Mouse (Mus musculus) heart, embryonic 14.5 days (tissue): ENCODE measurements around the gene Scn10a. TPM values are rescaled to one million over a fixed set of nuclear protein-coding genes. Genes with fewer than 3 reads are reported as not detected.

Source experiments
- ATAC-seq: fragments of 200-750 bp; cut with Nextera tagmentation; 2 replicates; pipeline ENCODE4 v1.8.0; 2017; ENCODE audit warnings: low read depth, moderate TSS enrichment; ENCODE audit not compliant: insufficient number of reproducible peaks, insufficient read depth, low FRiP score
- H3K27ac ChIP-seq, 2 experiments: fragments of 200-500 bp in 1 of 2; fragments of 300-500 bp in 1 of 2; sonication (generic) in 1 of 2; replicated peaks in 1 of 2; 2 replicates each; pipeline ENCODE4 v1.5.1; 2012 to 2014; ENCODE audit warnings: low read depth in 2 of 2, low read length in 2 of 2, control low read depth in 1 of 2, mild to moderate bottlenecking in 1 of 2, mixed read lengths in 1 of 2; ENCODE audit not compliant: control insufficient read depth in 1 of 2, insufficient read depth in 1 of 2
- H3K27me3 ChIP-seq: fragments of 300-500 bp; sonication (generic); 2 replicates; pipeline ENCODE4 v1.6.1; 2014; ENCODE audit warnings: mild to moderate bottlenecking, low read length, control low read depth; ENCODE audit not compliant: control insufficient read depth, insufficient read depth
- H3K36me3 ChIP-seq: fragments of 300-500 bp; sonication (generic); 2 replicates; pipeline ENCODE4 v1.6.1; 2014; ENCODE audit warnings: mild to moderate bottlenecking, control low read depth, low read length, mixed read lengths; ENCODE audit not compliant: control insufficient read depth, insufficient read depth
- H3K4me1 ChIP-seq, 2 experiments: fragments of 200-500 bp in 1 of 2; fragments of 300-500 bp in 1 of 2; sonication (generic) in 1 of 2; 2 replicates each; pipeline ENCODE4 v1.6.1; 2012 to 2014; ENCODE audit warnings: low read length in 2 of 2, control low read depth in 1 of 2, mixed read lengths in 1 of 2; ENCODE audit not compliant: control insufficient read depth in 2 of 2, insufficient read depth in 2 of 2
- H3K4me2 ChIP-seq: fragments of 300-500 bp; sonication (generic); 2 replicates; pipeline ENCODE4 v1.6.1; 2014; ENCODE audit warnings: mild to moderate bottlenecking, low read length
- H3K4me3 ChIP-seq, 2 experiments: fragments of 200-500 bp in 1 of 2; fragments of 300-500 bp in 1 of 2; sonication (generic) in 1 of 2; 2 replicates each; pipeline ENCODE4 v1.5.1; 2012 to 2014; ENCODE audit warnings: low read length in 2 of 2, mild to moderate bottlenecking in 2 of 2, control low read depth in 1 of 2, low read depth in 1 of 2, moderate library complexity in 1 of 2; ENCODE audit not compliant: control insufficient read depth in 1 of 2, insufficient read depth in 1 of 2
- H3K9ac ChIP-seq: fragments of 300-500 bp; sonication (generic); 2 replicates; pipeline ENCODE4 v1.6.1; 2014; ENCODE audit warnings: mild to moderate bottlenecking, low read length
- H3K9me3 ChIP-seq: fragments of 300-500 bp; sonication (generic); 2 replicates; pipeline ENCODE4 v1.6.1; 2016; ENCODE audit warnings: low read length, control low read depth; ENCODE audit not compliant: control insufficient read depth
- WGBS: fragments of 180-500 bp; shearing (Covaris S2); extraction: QIAGEN DNeasy Blood & Tissue Kit; methylation state at CpG from one replicate; pipeline ENCODE4 v1.1.7; 2014; 5-methylcytosine and 5-hydroxymethylcytosine counted together
- polyA plus RNA-seq: library from polyadenylated mRNA; unstranded; fragments of >200 nt; fragmentation: Nextera tagmentation; extraction: Ambion mirVana; gene quantifications from 2 replicates; pipeline ENCODE4 v1.2.1, GENCODE M21; 2014

Gene Scn10a
- polyA plus RNA-seq, 1 experiment from 2014 or later: 1.1 TPM

DNA sequence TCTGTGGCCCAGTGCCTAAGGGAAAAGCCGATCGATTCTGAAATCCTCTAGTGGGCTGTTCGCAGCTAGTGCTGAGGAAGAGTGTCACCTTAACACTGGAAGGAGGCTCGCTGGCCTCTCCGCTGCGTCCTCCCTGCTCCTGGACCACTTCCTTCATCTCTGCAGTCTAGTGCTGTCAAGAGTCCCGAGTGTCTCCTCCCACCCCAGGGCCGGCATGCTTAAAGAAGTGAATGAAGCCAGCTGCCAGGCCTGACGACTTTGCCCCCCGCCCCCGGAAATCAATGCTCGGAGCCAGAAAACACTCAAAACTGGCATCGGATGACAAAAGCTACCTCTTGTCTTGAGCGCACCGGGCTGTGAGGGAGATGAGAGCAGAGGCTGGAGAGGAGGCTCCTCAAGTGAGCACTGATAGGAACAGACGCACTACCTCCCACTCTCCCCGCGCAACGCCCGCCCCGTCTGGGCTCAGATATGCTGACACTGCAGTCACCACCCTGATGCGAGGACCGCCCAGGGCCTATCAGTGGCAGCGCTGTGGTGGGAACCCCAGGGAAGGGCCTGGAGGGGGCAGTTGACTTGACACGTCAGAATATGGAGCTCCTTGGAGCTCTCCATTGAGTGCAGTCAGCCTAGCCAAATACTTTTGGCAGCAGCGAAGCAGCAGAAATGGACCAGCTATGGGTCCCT, 130.2 kb downstream of the Scn10a start:
- no peaks in the 10 kb centered on the region for H3K9me3 ChIP-seq
- peak overlapping the region; percentile 11 to 13; a peak in 3 of 4 replicates for H3K4me3 ChIP-seq
- peaks cover 23% of the 10 kb centered on the region; the same call in 1 of the 2 replicates for H3K27me3 ChIP-seq
- peaks cover 5 to 9% of the 10 kb centered on the region in 2 experiments; a peak in 2 of 4 replicates for H3K4me1 ChIP-seq
- 13% methylated on average over 26 of the region's 26 CpGs for WGBS
- ATAC-seq: no peak
- H3K36me3 ChIP-seq: no peaks in the 10 kb centered on the region
- no peak overlapping the region for H3K27ac ChIP-seq
- no peak overlapping the region for H3K9ac ChIP-seq
- H3K4me2 ChIP-seq: peak overlapping the region; percentile 58

DNA sequence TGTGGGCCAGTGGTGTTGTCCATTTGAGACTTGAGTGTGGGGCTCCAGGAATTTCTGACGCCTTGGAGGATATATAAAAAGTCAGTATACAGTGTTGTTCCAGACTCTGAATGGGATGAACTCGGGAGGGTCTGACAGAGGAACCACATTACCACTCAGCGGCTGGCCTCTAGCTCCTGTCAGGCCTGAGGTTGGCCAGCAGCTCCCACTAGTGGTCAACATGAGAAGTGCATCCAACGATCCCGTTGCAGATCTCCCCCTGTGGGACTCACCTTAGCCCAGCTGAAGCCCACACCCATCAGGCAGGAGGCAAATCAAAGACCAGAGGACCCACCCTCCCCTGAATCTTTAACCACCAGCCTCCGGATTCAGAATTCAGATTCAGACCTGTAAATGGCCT, 138.5 kb downstream of the Scn10a start:
- Histone ChIP-seq H3K27ac (no peak overlapping the region), H3K27me3 (peaks cover 61% of the 10 kb centered on the region), H3K9ac (no peak overlapping the region), H3K4me1 (peaks cover 15 to 26% of the 10 kb centered on the region in 2 experiments), H3K9me3 (no peaks in the 10 kb centered on the region), H3K4me2 (no peak overlapping the region), H3K4me3 (no peak overlapping the region), H3K36me3 (no peaks in the 10 kb centered on the region)
- ATAC-seq: 0 out of 2 replicates have a peak, but pooled peaks have one; percentile 23
- WGBS: 2% methylated on average over 6 of the region's 6 CpGs

DNA sequence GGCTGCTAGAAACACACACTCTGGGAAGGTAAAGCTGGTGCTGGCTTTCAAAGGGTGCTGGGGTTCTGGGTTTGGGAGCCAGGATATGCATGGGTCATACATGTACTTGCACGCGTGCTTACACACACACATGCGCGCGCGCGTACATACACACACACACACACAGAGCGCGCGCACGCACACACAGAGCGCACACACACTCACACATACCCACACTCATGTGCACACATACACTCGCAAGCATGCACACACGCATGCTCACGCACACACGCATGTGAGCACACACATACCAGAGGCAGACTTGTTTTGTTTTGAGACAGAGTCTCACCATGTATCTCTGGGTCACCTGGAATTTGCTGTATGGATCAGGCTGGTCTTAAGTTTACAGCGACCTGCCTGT, 138.9 kb downstream of the Scn10a start:
- Histone ChIP-seq H3K27ac (no peak overlapping the region), H3K4me2 (no peak overlapping the region), H3K4me3 (no peak overlapping the region), H3K36me3 (no peaks in the 10 kb centered on the region), H3K9me3 (no peaks in the 10 kb centered on the region), H3K4me1 (peaks cover 17 to 31% of the 10 kb centered on the region in 2 experiments), H3K27me3 (peaks cover 64% of the 10 kb centered on the region), H3K9ac (no peak overlapping the region)
- 88% methylated on average over 17 of the region's 17 CpGs for WGBS
- no peak for ATAC-seq

DNA sequence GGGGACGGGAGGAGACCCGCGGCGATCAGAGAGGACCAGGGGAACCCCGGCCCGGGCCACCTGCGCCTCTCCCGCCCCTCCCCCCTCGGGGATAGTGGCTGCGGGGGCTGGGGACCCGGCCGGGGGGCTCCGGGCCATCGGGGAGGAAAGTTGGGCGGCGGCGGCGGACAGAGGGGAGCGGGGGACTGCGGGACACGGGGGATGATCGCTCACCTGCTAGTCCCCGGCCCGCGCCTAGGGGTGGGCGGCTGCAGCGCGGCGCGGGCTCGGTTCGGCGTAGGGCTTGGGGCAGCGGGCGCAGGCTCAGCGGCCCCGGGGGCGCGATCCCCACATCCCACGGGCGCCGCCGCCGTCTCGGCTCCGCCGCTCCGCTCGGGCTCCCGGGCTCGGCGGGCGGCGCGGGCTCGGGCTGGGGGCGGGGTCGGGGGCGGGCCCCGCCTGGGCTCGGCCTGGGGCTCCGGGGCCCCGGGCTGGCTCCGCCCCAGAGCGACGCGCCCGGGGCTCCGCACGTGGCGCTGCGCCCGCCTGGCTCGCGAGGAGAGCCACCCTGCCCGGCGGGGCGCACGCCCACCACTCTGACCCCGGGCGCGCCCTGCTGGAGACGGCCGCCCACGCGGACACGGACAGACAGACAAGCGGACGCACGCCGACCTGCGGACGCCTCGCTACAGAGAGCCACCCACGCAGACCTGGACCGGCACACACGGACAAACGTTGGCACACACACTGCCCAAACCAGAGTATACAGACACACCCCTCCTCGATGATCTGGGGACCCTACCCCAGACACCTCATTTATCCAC, 140.3 kb downstream of the Scn10a start, which contains the start of gene Scn5a:
Gene Scn5a, minus strand, starts transcription at position 381 of the 803 bp plus-strand sequence.
- ATAC-seq: peak; percentile 45; the same call in 1 of the 2 replicates

DNA sequence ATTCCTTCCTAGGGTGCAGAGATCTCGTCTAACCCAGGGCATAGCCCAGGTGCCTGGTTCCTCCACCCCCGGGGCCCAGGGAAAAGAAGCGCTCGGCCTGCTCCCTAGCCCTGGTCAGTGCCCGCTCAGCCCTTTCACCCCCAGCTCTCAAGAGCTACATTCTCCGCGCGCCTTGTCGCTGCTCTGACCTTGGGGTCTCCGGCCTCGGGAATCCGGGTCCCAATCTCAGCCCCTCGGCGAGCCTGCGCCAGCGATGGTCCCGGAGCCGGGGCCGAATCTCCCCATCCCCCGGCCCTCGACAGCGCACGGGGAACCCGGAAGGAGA, 140.8 kb downstream of the Scn10a start:
- peak overlapping the region; percentile 86 for H3K9ac ChIP-seq
- peaks cover 73% of the 10 kb centered on the region for H3K27me3 ChIP-seq
- H3K4me2 ChIP-seq: peak overlapping the region; percentile 82
- H3K36me3 ChIP-seq: no peaks in the 10 kb centered on the region
- 0% methylated on average over 24 of the region's 24 CpGs for WGBS
- peaks cover 32 to 48% of the 10 kb centered on the region in 2 experiments for H3K4me1 ChIP-seq
- ATAC-seq: no peak
- H3K27ac ChIP-seq: peak overlapping the region in 1 of 2 experiments; percentile 45; a peak in 2 of 4 replicates
- H3K9me3 ChIP-seq: no peaks in the 10 kb centered on the region
- H3K4me3 ChIP-seq: peak overlapping the region; percentile 66 to 72

More for the DNA sequence above, 140.3 kb downstream of the Scn10a start, which contains the start of gene Scn5a:
- Histone ChIP-seq H3K9ac (peak within 1 kb of the TSS; percentile 86), H3K4me3 (peak within 1 kb of the TSS; percentile 66 to 72), H3K27ac (peak within 1 kb of the TSS in 1 of 2 experiments; percentile 45; a peak in 2 of 4 replicates), H3K36me3 (no peaks in the 10 kb centered on the region), H3K27me3 (peaks cover 70% of the 10 kb centered on the region), H3K9me3 (no peaks in the 10 kb centered on the region), H3K4me1 (peaks cover 27 to 42% of the 10 kb centered on the region in 2 experiments), H3K4me2 (peak within 1 kb of the TSS; percentile 82)
- WGBS: under 1% methylated on average over 51 of the region's 99 CpGs

DNA sequence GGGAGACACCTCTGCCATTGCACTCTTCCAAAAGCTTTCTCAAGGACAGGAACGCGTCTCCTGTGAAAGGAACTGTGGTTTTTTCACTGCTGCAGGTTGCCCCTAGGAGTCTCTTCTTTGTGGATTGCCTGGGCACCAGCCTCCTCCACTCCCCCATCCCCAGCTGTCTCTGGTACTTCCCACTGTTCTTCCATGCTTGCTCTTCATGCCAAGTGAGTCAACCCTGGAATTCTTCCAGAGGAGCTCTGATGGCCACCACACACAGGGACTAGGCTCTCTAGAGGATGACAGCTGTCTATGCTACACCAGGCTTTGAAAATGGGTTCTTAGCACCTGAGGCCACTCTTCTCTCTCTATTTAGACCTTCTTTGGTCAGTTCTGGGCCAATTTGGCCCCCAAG, 142.1 kb downstream of the Scn10a start:
- Histone ChIP-seq H3K4me2 (peak overlapping the region; percentile 82), H3K27ac (no peak overlapping the region), H3K36me3 (no peaks in the 10 kb centered on the region), H3K9ac (no peak overlapping the region; the same call in 1 of the 2 replicates), H3K27me3 (peaks cover 78% of the 10 kb centered on the region), H3K4me1 (peaks cover 39 to 60% of the 10 kb centered on the region in 2 experiments), H3K4me3 (0 out of 4 replicates have a peak overlapping the region, but pooled peaks of 1 of the 2 experiments have one; percentile 72), H3K9me3 (no peaks in the 10 kb centered on the region)
- WGBS: 87% methylated on average over 2 of the region's 2 CpGs
- ATAC-seq: no peak

DNA sequence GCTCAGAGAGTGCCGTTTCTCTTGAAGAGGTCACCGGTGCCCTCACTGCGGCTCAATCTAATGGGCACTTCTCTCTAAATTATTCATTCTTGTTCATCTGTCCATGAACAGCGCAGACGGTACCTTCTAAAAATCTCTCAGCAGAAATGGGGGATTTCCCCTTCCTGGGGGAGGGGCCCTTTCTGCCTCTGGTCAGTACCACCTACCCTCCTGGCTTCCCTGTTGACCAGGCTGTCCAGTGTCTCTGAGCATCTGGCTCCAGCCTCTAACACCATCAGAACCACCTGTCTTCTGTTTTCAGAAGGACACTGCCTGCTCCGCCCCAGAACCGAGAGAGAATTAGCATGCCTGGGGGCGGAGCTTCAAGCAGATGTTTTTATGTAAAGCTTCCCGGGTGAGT, 143.4 kb downstream of the Scn10a start:
- WGBS: 65% methylated on average over 9 of the region's 9 CpGs
- ATAC-seq: no peak
- Histone ChIP-seq H3K4me1 (peaks cover 44 to 70% of the 10 kb centered on the region in 2 experiments), H3K4me2 (peak overlapping the region; percentile 82), H3K36me3 (no peaks in the 10 kb centered on the region), H3K9ac (no peak overlapping the region), H3K27ac (no peak overlapping the region), H3K27me3 (peaks cover 74% of the 10 kb centered on the region), H3K4me3 (no peak overlapping the region), H3K9me3 (no peaks in the 10 kb centered on the region)
